Mouse (Mus musculus): ENCODE results near the gene Krt86. TPM values are rescaled to one million over a fixed set of nuclear protein-coding genes. Genes with fewer than 3 reads are reported as not detected.
A peak's percentile ranks its signal among the peaks of the same experiment; 100 is the strongest.

Krt86 gene
- polyA plus RNA-seq, 1 experiment = not detected

GRCm38 (mm10) chr15:101446572-101446971 is 26.7 kb upstream of the Krt86 start:
- Histone ChIP-seq H3K4me2 (ENCODE audit: low read depth) (no peak overlapping the region), H3K79me2 (ENCODE audit: control insufficient read depth, insufficient read depth) (no peaks in the 10 kb centered on the region), H3K4me3 (no peak overlapping the region), H3ac (ENCODE audit: control insufficient read depth, insufficient read length) (no peak overlapping the region), H3K27me3 (ENCODE audit: control insufficient read depth, insufficient read depth, insufficient read length) (no peaks in the 10 kb centered on the region), H3K36me3 (ENCODE audit: control insufficient read depth, insufficient read depth) (no peaks in the 10 kb centered on the region)
- no peak for TF ChIP-seq TCF12 (IDR thresholded peaks at IDR 0.05; ENCODE audit: insufficient read depth, poor library complexity, severe bottlenecking)
- TF ChIP-seq E2F4 (IDR thresholded peaks at IDR 0.05; ENCODE audit: insufficient read depth) = no peak
- no peak for TF ChIP-seq REST (IDR thresholded peaks at IDR 0.05; ENCODE audit: insufficient read depth, insufficient read length)
- no peak for TF ChIP-seq CEBPB (IDR thresholded peaks at IDR 0.05; ENCODE audit: insufficient read depth, poor library complexity, severe bottlenecking)
- TF ChIP-seq SRF (IDR thresholded peaks at IDR 0.05; ENCODE audit: control insufficient read depth, insufficient read length, low read depth) = no peak
- no peak for TF ChIP-seq TCF3 (IDR thresholded peaks at IDR 0.05; ENCODE audit: insufficient read length, low read depth)
- TF ChIP-seq POLR2A (IDR thresholded peaks at IDR 0.05; ENCODE audit: insufficient read length, low read depth) = no peak
- no peak for TF ChIP-seq MYOD1 (IDR thresholded peaks at IDR 0.05; ENCODE audit: control insufficient read depth in 1 of 3, insufficient read length in 2 of 3, low read depth in 2 of 3)
- no peak for TF ChIP-seq USF1 (IDR thresholded peaks at IDR 0.05; ENCODE audit: low read depth)
- no peak for TF ChIP-seq POLR2AphosphoS2 (IDR thresholded peaks at IDR 0.05; ENCODE audit: insufficient read length, low read depth)
- TF ChIP-seq MAX (IDR thresholded peaks at IDR 0.05; ENCODE audit: low read depth) = no peak

- no peaks in the 10 kb centered on the region for H3K79me2 ChIP-seq (ENCODE audit: control insufficient read depth, insufficient read depth)
- no peak within 1 kb of the TSS for H3K4me3 ChIP-seq
- H3K4me2 ChIP-seq (ENCODE audit: low read depth) = no peak within 1 kb of the TSS
- TF ChIP-seq SRF (IDR thresholded peaks at IDR 0.05; ENCODE audit: control insufficient read depth, insufficient read length, low read depth) (no peak), MYOD1 (IDR thresholded peaks at IDR 0.05; ENCODE audit: control insufficient read depth in 1 of 3, insufficient read length in 2 of 3, low read depth in 2 of 3) (no peak), POLR2A (IDR thresholded peaks at IDR 0.05; ENCODE audit: insufficient read length, low read depth) (no peak), MYOG (IDR thresholded peaks at IDR 0.05; ENCODE audit: control insufficient read depth in 1 of 3, insufficient read depth in 1 of 3, insufficient read length in 2 of 3, low read depth in 2 of 3) (no peak), POLR2AphosphoS2 (IDR thresholded peaks at IDR 0.05; ENCODE audit: insufficient read length, low read depth) (no peak), USF1 (IDR thresholded peaks at IDR 0.05; ENCODE audit: low read depth) (no peak), TCF3 (IDR thresholded peaks at IDR 0.05; ENCODE audit: insufficient read length, low read depth) (no peak), CEBPB (IDR thresholded peaks at IDR 0.05; ENCODE audit: insufficient read depth, poor library complexity, severe bottlenecking) (no peak), E2F4 (IDR thresholded peaks at IDR 0.05; ENCODE audit: insufficient read depth) (no peak), TCF12 (IDR thresholded peaks at IDR 0.05; ENCODE audit: insufficient read depth, poor library complexity, severe bottlenecking) (no peak), REST (IDR thresholded peaks at IDR 0.05; ENCODE audit: insufficient read depth, insufficient read length) (no peak), MAX (IDR thresholded peaks at IDR 0.05; ENCODE audit: low read depth) (no peak)
- H3ac ChIP-seq (ENCODE audit: control insufficient read depth, insufficient read length) = no peak within 1 kb of the TSS
- H3K36me3 ChIP-seq (ENCODE audit: control insufficient read depth, insufficient read depth) = no peaks in the 10 kb centered on the region
- H3K27me3 ChIP-seq (ENCODE audit: control insufficient read depth, insufficient read depth, insufficient read length) = no peaks in the 10 kb centered on the region
Observed at GRCm38 (mm10) chr15:101447444-101447843, 25.8 kb upstream of the Krt86 start, which contains the start of gene Krt88. Krt88 (plus strand) TSS chr15:101447744.

GRCm38 (mm10) chr15:101453093-101453736 is 20.1 kb upstream of the Krt86 start:
- peak overlapping the region; percentile 57 for H3K4me2 ChIP-seq (ENCODE audit: low read depth)
- TF ChIP-seq POLR2AphosphoS2 (IDR thresholded peaks at IDR 0.05; ENCODE audit: insufficient read length, low read depth) (no peak), MAX (IDR thresholded peaks at IDR 0.05; ENCODE audit: low read depth) (no peak), REST (IDR thresholded peaks at IDR 0.05; ENCODE audit: insufficient read depth, insufficient read length) (no peak), CEBPB (IDR thresholded peaks at IDR 0.05; ENCODE audit: insufficient read depth, poor library complexity, severe bottlenecking) (no peak)
- no peaks in the 10 kb centered on the region for H3K36me3 ChIP-seq (ENCODE audit: control insufficient read depth, insufficient read depth)

GRCm38 (mm10) chr15:101454774-101455173 is 18.5 kb upstream of the Krt86 start:
- no peak overlapping the region for H3K4me3 ChIP-seq
- H3ac ChIP-seq (ENCODE audit: control insufficient read depth, insufficient read length) = no peak overlapping the region
- no peak for TF ChIP-seq MAX (IDR thresholded peaks at IDR 0.05; ENCODE audit: low read depth)
- no peak for TF ChIP-seq MYOG (IDR thresholded peaks at IDR 0.05; ENCODE audit: control insufficient read depth in 1 of 3, insufficient read depth in 1 of 3, insufficient read length in 2 of 3, low read depth in 2 of 3)
- no peak for TF ChIP-seq MYOD1 (IDR thresholded peaks at IDR 0.05; ENCODE audit: control insufficient read depth in 1 of 3, insufficient read length in 2 of 3, low read depth in 2 of 3)
- no peak for TF ChIP-seq CEBPB (IDR thresholded peaks at IDR 0.05; ENCODE audit: insufficient read depth, poor library complexity, severe bottlenecking)
- no peak for TF ChIP-seq TCF3 (IDR thresholded peaks at IDR 0.05; ENCODE audit: insufficient read length, low read depth)
- TF ChIP-seq USF1 (IDR thresholded peaks at IDR 0.05; ENCODE audit: low read depth) = no peak
- no peak for TF ChIP-seq REST (IDR thresholded peaks at IDR 0.05; ENCODE audit: insufficient read depth, insufficient read length)
- TF ChIP-seq POLR2AphosphoS2 (IDR thresholded peaks at IDR 0.05; ENCODE audit: insufficient read length, low read depth) = no peak
- no peak for TF ChIP-seq E2F4 (IDR thresholded peaks at IDR 0.05; ENCODE audit: insufficient read depth)
- no peaks in the 10 kb centered on the region for H3K27me3 ChIP-seq (ENCODE audit: control insufficient read depth, insufficient read depth, insufficient read length)
- H3K79me2 ChIP-seq (ENCODE audit: control insufficient read depth, insufficient read depth) = no peaks in the 10 kb centered on the region
- no peaks in the 10 kb centered on the region for H3K36me3 ChIP-seq (ENCODE audit: control insufficient read depth, insufficient read depth)
- peak overlapping the region; percentile 45 for H3K4me2 ChIP-seq (ENCODE audit: low read depth)

More at GRCm38 (mm10) chr15:101453093-101453736, 20.1 kb upstream of the Krt86 start:
- H3K27me3 ChIP-seq (ENCODE audit: control insufficient read depth, insufficient read depth, insufficient read length) = no peaks in the 10 kb centered on the region
- no peak overlapping the region for H3K4me3 ChIP-seq
- H3ac ChIP-seq (ENCODE audit: control insufficient read depth, insufficient read length) = no peak overlapping the region
- H3K79me2 ChIP-seq (ENCODE audit: control insufficient read depth, insufficient read depth) = no peaks in the 10 kb centered on the region

GRCm38 (mm10) chr15:101455292-101455691 is 18.0 kb upstream of the Krt86 start:
- no peaks in the 10 kb centered on the region for H3K27me3 ChIP-seq (ENCODE audit: control insufficient read depth, insufficient read depth, insufficient read length)
- TF ChIP-seq SRF (IDR thresholded peaks at IDR 0.05; ENCODE audit: control insufficient read depth, insufficient read length, low read depth) (no peak), TCF3 (IDR thresholded peaks at IDR 0.05; ENCODE audit: insufficient read length, low read depth) (no peak), MAX (IDR thresholded peaks at IDR 0.05; ENCODE audit: low read depth) (no peak), MYOD1 (IDR thresholded peaks at IDR 0.05; ENCODE audit: control insufficient read depth in 1 of 3, insufficient read length in 2 of 3, low read depth in 2 of 3) (no peak), TCF12 (IDR thresholded peaks at IDR 0.05; ENCODE audit: insufficient read depth, poor library complexity, severe bottlenecking) (no peak), POLR2A (IDR thresholded peaks at IDR 0.05; ENCODE audit: insufficient read length, low read depth) (no peak)
- H3K79me2 ChIP-seq (ENCODE audit: control insufficient read depth, insufficient read depth) = no peaks in the 10 kb centered on the region
- peak overlapping the region; percentile 45 for H3K4me2 ChIP-seq (ENCODE audit: low read depth)
- H3ac ChIP-seq (ENCODE audit: control insufficient read depth, insufficient read length) = no peak overlapping the region
- H3K4me3 ChIP-seq = no peak overlapping the region
- H3K36me3 ChIP-seq (ENCODE audit: control insufficient read depth, insufficient read depth) = no peaks in the 10 kb centered on the region

Measured in myocyte (in vitro differentiated cells).